Mouse (Mus musculus): Measurements from ENCODE around the gene Rab8b.

- TF ChIP-seq CTCF (IDR thresholded peaks at IDR 0.05; ENCODE audit: low read depth, low read length) (no peak), GATA1 (IDR thresholded peaks at IDR 0.05; ENCODE audit: borderline replicate concordance, low read length) (no peak)
Measured at GRCm38 (mm10) chr9:66820996-66821395, 98.5 kb downstream of the Rab8b start.

All from G1E (cell line).